Mouse (Mus musculus): ENCODE data around the gene Lypd4.

DNA sequence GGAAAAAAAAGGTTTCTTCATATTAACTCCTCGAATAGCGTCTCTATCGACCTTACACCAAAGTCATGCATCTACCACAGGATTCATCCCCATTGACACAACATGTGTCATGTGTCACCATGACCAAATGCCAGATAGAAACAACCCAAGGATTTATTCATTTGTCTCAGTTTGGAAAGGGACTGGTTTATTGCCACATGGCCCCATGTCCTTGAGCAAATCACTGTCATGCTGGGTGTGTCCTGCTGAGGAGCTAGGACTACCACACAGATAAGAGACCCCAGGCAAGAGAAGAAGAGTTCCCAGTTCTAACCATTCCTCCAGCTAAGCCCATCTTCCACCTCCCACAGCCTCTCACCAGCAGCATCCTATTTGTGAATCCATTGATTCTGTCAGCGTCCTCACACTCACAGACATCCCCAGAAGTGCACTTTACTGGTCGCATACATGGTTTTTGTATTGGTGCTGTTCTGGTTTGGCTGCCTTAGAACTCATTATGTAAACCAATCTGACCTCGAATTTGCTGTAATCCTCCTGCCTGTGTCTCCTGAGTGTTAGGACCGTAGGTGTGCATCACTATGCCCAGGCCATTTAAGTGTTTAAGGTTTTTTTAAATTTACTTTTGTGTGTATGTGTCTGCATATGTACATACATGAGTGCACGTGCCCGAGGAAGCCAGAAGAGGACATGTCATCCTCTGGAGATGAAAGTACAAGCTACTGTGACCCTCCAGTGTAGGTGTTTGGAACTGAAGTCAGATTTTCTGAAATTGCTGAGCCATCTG is 12.9 kb upstream of the Lypd4 start:
- TF ChIP-seq CTCF (IDR thresholded peaks at IDR 0.05; ENCODE audit: borderline replicate concordance, control insufficient read depth, extremely low read depth, insufficient read depth, low read length, poor library complexity) (no peak), POLR2A (IDR thresholded peaks at IDR 0.05; ENCODE audit: control insufficient read depth, extremely low read depth, insufficient read depth, low read length, poor library complexity) (no peak)

All from thymus, adult 2 months (tissue).